Mouse (Mus musculus) skeletal muscle tissue, adult 2 months (tissue): ENCODE results near the gene Slc4a5.
A peak's percentile ranks its signal among the peaks of the same experiment; 100 is the strongest.

ENCODE experiments used
- DNase-seq: peaks from one replicate; pipeline ENCODE4 v3.0.0-alpha.2; 2012; ENCODE audit warnings: low read depth, low spot score

The Slc4a5 gene

GRCm38 (mm10) chr6:83219814-83220213 lies at the start of gene Slc4a5:
Gene Slc4a5, plus strand, starts transcription at chr6:83219828.
- DNase-seq: no peak

- no peak for DNase-seq
Measured at GRCm38 (mm10) chr6:83169872-83170271, 49.8 kb upstream of the Slc4a5 start.

- no peak for DNase-seq
Measured at GRCm38 (mm10) chr6:83171063-83171462, 48.6 kb upstream of the Slc4a5 start.

- no peak for DNase-seq
Measured at GRCm38 (mm10) chr6:83172240-83172920, 47.2 kb upstream of the Slc4a5 start.

- DNase-seq: peak; percentile 50
Measured at GRCm38 (mm10) chr6:83175996-83176395, 43.6 kb upstream of the Slc4a5 start.

GRCm38 (mm10) chr6:83179390-83180117 lies 40.1 kb upstream of the Slc4a5 start:
- no peak for DNase-seq

GRCm38 (mm10) chr6:83180605-83181004 lies 39.0 kb upstream of the Slc4a5 start:
- DNase-seq: no peak

- no peak for DNase-seq
Measured at GRCm38 (mm10) chr6:83184858-83185435, 34.7 kb upstream of the Slc4a5 start.

GRCm38 (mm10) chr6:83185895-83186861 lies 33.5 kb upstream of the Slc4a5 start:
- peak; percentile 20 for DNase-seq

GRCm38 (mm10) chr6:83186946-83187345 lies 32.7 kb upstream of the Slc4a5 start:
- DNase-seq: no peak

GRCm38 (mm10) chr6:83193571-83193970 lies 26.1 kb upstream of the Slc4a5 start:
- DNase-seq: no peak

GRCm38 (mm10) chr6:83197345-83198004 lies 22.2 kb upstream of the Slc4a5 start:
- no peak for DNase-seq

GRCm38 (mm10) chr6:83203320-83203719 lies 16.3 kb upstream of the Slc4a5 start:
- no peak for DNase-seq

- DNase-seq: no peak
Measured at GRCm38 (mm10) chr6:83205851-83206250, 13.8 kb upstream of the Slc4a5 start.

- DNase-seq: no peak
Measured at GRCm38 (mm10) chr6:83206321-83206720, 13.3 kb upstream of the Slc4a5 start.

GRCm38 (mm10) chr6:83207361-83208049 lies 12.1 kb upstream of the Slc4a5 start:
- DNase-seq: no peak

- DNase-seq: no peak
Measured at GRCm38 (mm10) chr6:83208050-83208400, 11.6 kb upstream of the Slc4a5 start.

- no peak for DNase-seq
Measured at GRCm38 (mm10) chr6:83210495-83210894, 9.1 kb upstream of the Slc4a5 start.

GRCm38 (mm10) chr6:83211526-83211925 lies 8.1 kb upstream of the Slc4a5 start:
- no peak for DNase-seq

- DNase-seq: peak; percentile 25
Measured at GRCm38 (mm10) chr6:83215002-83215666, 4.5 kb upstream of the Slc4a5 start.
